Mouse (Mus musculus) cerebellum, adult 2 months (tissue): ENCODE results near the gene Adamts15. TPM values are rescaled to one million over a fixed set of nuclear protein-coding genes. Genes with fewer than 3 reads are reported as not detected.

Source experiments
- DNase-seq, 2 experiments: peaks; one replicate each; pipeline ENCODE4 v3.0.0; 2021
- H3K27ac ChIP-seq: fragments of 200-500 bp; 2 replicates; pipeline ENCODE4 v1.5.1; 2012; ENCODE audit warnings: low read length, control low read depth, inconsistent platforms; ENCODE audit not compliant: insufficient read depth
- H3K27me3 ChIP-seq: fragments of 200-500 bp; 2 replicates; pipeline ENCODE4 v1.6.1; 2012; ENCODE audit warnings: inconsistent platforms, mild to moderate bottlenecking, low read length, moderate library complexity; ENCODE audit not compliant: control insufficient read depth, insufficient read depth
- H3K4me1 ChIP-seq: fragments of 200-500 bp; 2 replicates; pipeline ENCODE4 v1.6.1; 2011; ENCODE audit warnings: low read length; ENCODE audit not compliant: control insufficient read depth, insufficient read depth
- H3K4me3 ChIP-seq: fragments of 200-500 bp; replicated peaks from 2 replicates; pipeline ENCODE3; 2011; ENCODE audit warnings: mild to moderate bottlenecking, low read depth, low read length, control low read depth; ENCODE audit not compliant: insufficient read depth
- CTCF ChIP-seq: fragments of 200-500 bp; IDR thresholded peaks from 2 replicates; pipeline ENCODE4 v1.5.1; 2011; ENCODE audit warnings: low read depth, mild to moderate bottlenecking, control low read depth, low read length, moderate library complexity, borderline replicate concordance; ENCODE audit not compliant: insufficient read depth
- POLR2A ChIP-seq: fragments of 200-500 bp; IDR thresholded peaks from 2 replicates; pipeline ENCODE4 v1.6.1; 2011; ENCODE audit warnings: low read length, control low read depth, borderline replicate concordance; ENCODE audit not compliant: insufficient read depth
- WGBS: fragments of 180-500 bp; shearing (Covaris S2); methylation state at CpG from one replicate; pipeline ENCODE4 v1.1.7; 2018; 5-methylcytosine and 5-hydroxymethylcytosine counted together
- polyA plus RNA-seq: library from polyadenylated mRNA; depleted of rRNA; stranded (reverse); fragments of >200 nt; gene quantifications from 2 replicates; pipeline ENCODE4 v1.2.3, GENCODE M21; 2012

Adamts15 gene
- polyA plus RNA-seq, 1 experiment, result 5.6 TPM

DNA sequence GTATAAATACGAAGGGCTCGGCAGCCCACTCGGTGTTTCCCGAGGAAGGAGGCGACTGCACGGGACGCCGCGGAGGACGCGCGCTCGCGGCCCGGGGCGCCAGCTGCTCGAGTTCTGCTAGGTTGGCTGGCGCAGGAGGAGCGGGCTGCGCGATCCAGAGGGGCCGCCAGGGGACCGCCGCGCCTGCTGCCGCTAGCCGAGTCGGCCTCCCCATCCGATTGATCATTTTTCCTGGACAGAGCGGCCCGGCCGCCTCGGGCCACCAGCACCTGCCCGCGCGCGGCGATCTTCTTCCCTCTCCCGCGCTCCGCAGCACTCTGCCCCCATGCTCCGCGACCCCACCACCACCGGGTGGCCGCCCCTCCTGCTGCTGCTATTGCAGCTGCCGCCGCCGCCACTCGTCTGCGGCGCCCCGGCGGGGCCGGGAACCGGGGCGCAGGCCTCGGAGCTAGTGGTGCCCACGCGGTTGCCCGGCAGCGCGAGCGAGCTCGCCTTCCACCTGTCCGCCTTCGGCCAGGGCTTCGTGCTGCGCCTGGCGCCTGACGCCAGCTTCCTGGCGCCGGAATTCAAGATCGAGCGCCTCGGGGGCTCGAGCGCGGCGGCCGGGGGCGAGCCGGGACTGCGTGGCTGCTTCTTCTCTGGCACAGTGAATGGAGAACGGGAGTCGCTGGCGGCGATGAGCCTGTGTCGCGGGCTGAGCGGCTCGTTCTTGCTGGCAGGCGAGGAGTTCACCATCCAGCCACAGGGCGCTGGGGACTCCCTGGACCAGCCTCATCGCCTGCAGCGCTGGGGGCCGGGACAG, 20.5 kb upstream of the Adamts15 start, which contains the start of gene Adamts8:
Gene Adamts8, plus strand, starts transcription at position 51 of the 802 bp plus-strand sequence.
- no peak for TF ChIP-seq CTCF
- TF ChIP-seq POLR2A, result no peak
- Histone ChIP-seq H3K4me3 (peak within 1 kb of the TSS; percentile 24), H3K27me3 (peaks cover 3% of the 10 kb centered on the region; the same call in 1 of the 2 replicates), H3K27ac (no peak within 1 kb of the TSS), H3K4me1 (no peaks in the 10 kb centered on the region)
- DNase-seq, result peak in 1 of 2 experiments; percentile 38
- WGBS, result 1% methylated on average over 96 of the region's 96 CpGs

DNA sequence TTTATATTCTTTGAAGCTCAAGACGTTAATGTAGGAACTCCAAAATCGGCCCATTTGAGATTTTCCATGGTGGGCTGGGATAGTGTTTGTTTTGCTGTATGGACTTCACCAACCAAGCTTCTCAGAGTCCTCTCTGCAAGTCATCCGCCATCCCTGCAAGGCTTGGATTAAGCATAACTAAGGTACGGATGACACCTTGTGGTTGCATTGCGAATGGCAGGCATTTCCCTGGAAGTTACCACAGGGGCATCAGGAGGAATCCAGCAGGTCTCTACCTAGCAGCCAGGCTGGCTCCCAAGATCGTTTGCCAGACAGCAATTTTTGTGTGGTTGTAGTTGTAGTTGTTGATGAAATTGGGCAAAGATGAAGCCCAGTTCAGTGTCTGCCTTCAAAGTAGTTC, 18.1 kb upstream of the Adamts15 start:
- Histone ChIP-seq H3K4me1 (no peaks in the 10 kb centered on the region), H3K27ac (no peak overlapping the region), H3K4me3 (no peak overlapping the region), H3K27me3 (peaks cover 3% of the 10 kb centered on the region; the same call in 1 of the 2 replicates)
- TF ChIP-seq CTCF (peak; percentile 98), POLR2A (no peak)
- peak; percentile 74 to 89 for DNase-seq
- WGBS, result 4% methylated on average over 6 of the region's 6 CpGs

DNA sequence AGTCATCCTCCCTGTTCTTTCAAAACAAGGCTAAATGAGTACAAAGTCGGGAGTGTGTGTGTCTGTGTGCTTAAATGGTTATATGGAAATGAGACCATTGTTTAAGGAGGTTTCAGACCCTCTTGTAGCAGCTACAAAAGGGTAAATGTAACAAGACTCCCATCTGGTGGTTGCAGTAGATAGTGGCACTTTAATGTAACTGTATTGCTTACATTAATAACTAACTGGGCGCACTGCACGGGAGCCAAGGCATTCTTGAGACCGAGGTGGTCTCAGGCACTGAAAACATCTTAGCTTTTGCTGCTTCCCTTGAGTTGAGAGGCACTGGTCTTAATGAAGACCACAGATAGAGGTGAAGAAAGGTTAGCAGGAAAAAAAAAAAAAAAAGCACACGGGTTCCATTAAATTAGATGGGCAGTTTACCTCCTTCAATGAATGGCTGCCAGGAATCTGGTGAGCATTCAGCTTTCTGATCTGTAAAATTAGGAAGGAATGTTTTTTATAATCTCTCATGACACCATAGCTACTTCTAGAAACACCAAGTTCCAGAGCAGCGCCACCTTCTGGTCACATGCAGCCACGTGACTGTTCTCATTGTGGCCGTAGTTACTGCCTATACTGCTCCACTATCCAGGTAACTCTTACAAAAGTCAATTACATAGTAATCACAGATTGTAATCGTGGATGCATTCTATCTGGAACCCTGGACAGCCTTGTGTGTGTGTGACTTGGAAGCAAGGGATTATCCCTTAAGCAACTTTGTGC, 14.6 kb upstream of the Adamts15 start:
- WGBS, result 26% methylated on average over 9 of the region's 9 CpGs
- Histone ChIP-seq H3K4me1 (no peaks in the 10 kb centered on the region), H3K27me3 (no peaks in the 10 kb centered on the region; the same call in 1 of the 2 replicates), H3K27ac (no peak overlapping the region), H3K4me3 (no peak overlapping the region)
- DNase-seq, result no peak
- TF ChIP-seq CTCF (peak; percentile 61), POLR2A (no peak)

DNA sequence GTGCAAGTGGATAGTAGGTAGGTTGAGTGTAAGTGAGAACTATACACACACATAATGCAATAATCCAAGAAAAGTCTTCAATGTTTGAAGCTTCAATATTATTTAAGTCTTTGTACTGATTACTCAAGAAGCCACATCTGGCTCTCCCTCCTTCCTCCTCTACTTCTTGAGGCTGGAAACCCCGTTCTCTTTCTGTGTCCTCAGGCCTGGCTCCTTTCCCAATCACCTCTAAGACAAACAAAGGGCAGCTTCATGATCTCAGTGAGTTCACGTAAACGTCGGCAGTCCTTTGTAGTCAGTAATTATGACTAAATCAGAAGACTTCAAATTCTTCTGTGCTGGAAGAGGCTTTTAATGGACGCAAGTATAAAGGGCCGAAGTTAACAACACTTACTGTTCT, 12.6 kb upstream of the Adamts15 start:
- H3K27ac ChIP-seq, result no peak overlapping the region
- H3K4me1 ChIP-seq, result no peaks in the 10 kb centered on the region
- WGBS, result 59% methylated on average over 6 of the region's 6 CpGs
- H3K27me3 ChIP-seq, result no peaks in the 10 kb centered on the region
- TF ChIP-seq CTCF (no peak), POLR2A (no peak)
- no peak overlapping the region for H3K4me3 ChIP-seq
- DNase-seq, result no peak

DNA sequence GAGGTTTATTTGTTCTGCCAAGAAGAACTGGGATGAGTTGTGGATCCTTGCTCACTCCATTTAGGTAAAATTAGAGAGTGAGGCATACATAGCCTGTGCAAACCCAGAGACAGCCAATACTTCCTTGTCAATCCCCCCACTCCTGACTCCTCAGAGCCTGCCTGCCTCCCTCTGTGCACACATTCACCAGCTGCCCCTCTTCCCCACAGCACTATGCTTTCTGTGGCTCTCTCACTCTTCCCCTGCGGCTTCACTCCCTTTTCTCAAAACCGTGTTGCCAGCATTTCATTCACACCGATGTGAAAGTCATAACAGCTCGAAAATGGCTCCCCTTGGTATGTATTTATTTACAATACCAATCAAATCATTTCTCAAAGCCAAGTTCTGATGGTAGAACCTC, 10.1 kb upstream of the Adamts15 start:
- no peaks in the 10 kb centered on the region for H3K4me1 ChIP-seq
- WGBS, result 56% methylated on average over 4 of the region's 4 CpGs
- no peak overlapping the region for H3K27ac ChIP-seq
- no peak for DNase-seq
- H3K4me3 ChIP-seq, result no peak overlapping the region
- TF ChIP-seq POLR2A, result no peak
- TF ChIP-seq CTCF, result no peak
- H3K27me3 ChIP-seq, result no peaks in the 10 kb centered on the region

DNA sequence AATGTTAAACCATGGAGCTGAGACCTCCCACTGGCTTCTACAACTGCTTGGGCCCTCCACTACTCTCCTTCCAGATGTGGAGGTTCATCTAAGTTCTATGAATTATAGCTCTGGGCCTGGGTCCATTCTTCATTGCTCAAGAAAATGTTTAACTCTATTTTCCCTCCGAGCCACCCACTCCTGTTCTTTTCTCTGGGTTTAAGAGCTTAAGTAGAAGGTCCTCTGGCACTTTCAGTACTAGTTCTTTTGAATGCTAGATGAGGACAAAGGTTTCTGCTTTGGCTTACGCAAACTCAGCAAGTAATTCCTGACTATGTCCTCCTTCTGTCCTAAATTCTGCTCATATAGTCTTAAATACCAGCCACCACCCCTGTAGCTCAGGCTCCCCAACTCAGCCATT, 6.5 kb upstream of the Adamts15 start:
- Histone ChIP-seq H3K27ac (no peak overlapping the region), H3K27me3 (no peaks in the 10 kb centered on the region), H3K4me3 (no peak overlapping the region), H3K4me1 (no peaks in the 10 kb centered on the region)
- 95% methylated on average over 2 of the region's 2 CpGs for WGBS
- TF ChIP-seq POLR2A (no peak), CTCF (no peak)
- DNase-seq, result no peak

DNA sequence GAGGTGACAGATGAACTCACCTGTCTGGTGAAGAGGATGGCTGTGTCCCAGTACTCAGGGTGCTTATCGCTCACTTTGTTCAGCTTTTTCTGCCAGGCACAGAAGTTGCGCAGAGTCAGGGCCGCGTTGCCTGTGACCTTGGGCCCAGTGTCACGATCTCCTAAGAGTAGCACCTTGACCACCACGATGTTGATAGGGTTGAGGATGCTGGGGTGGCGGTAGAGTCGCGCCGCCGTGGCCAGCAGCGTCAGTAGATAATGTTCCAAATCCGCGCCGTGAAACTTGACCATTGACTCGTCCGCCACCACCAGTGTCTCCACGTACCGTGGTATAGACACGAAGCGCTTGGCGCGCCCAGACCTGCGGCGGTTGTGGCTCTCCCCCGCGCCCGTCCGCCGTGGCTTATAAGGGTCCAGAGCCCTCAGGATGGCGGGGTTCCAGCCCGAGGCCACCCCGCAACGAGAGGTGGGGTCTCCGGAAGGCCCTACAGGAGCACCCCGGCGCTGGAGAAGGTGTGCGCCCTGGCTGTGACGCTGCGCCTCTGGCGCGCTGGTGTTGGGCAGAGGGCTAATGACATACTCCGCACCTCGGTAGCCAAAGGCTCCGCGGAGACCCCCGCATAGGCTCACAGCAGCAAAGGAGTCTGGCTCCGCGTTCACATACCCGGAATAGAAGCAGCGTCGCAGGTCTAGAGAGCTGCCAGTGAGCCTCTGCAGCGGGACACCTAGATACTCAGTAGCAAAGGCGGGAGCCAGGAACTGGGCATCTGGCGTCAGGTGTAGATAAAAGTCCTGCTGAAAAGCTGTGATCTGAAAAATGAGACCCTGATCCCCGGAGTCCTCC, 770 bp downstream of the Adamts15 start:
- DNase-seq, result no peak

More for the DNA sequence above, 770 bp downstream of the Adamts15 start:
- Histone ChIP-seq H3K4me1 (no peaks in the 10 kb centered on the region; the same call in 1 of the 2 replicates), H3K27ac (no peak overlapping the region), H3K27me3 (no peaks in the 10 kb centered on the region), H3K4me3 (peak overlapping the region; percentile 30)
- WGBS, result 4% methylated on average over 56 of the region's 56 CpGs
- TF ChIP-seq CTCF (no peak), POLR2A (no peak)
